Mouse (Mus musculus): ENCODE measurements around the gene Rbp7.

Rbp7 gene

GRCm38 (mm10) chr4:149404640-149405465 is 49.9 kb downstream of the Rbp7 start:
- DNase-seq = no peak

- DNase-seq = no peak
Observed at GRCm38 (mm10) chr4:149403037-149403436, 51.7 kb downstream of the Rbp7 start.

- no peak for DNase-seq
Observed at GRCm38 (mm10) chr4:149401591-149401982, 53.2 kb downstream of the Rbp7 start.

GRCm38 (mm10) chr4:149400878-149401590 is 53.7 kb downstream of the Rbp7 start:
- DNase-seq = no peak
